Mouse (Mus musculus) small intestine, adult 2 months (tissue): ENCODE results near the gene Calr.

Source experiments
- CTCF ChIP-seq: fragments of 200-500 bp; IDR thresholded peaks from 2 replicates; pipeline ENCODE4 v1.5.1; 2012; ENCODE audit warnings: low read depth, mild to moderate bottlenecking, control low read depth, inconsistent platforms, low read length, moderate library complexity, mixed read lengths; ENCODE audit not compliant: insufficient replicate concordance, insufficient read length; ENCODE audit errors: extremely low read depth
- POLR2A ChIP-seq: fragments of 200-500 bp; IDR thresholded peaks from 2 replicates; pipeline ENCODE4 v1.6.1; 2012; ENCODE audit warnings: low read depth, mild to moderate bottlenecking, control low read depth, inconsistent platforms, low read length, moderate library complexity

GRCm38 (mm10) chr8:84856434-84856833 is 9.7 kb upstream of the Calr start:
- TF ChIP-seq CTCF, result no peak
- no peak for TF ChIP-seq POLR2A
